17 mouse cellular contexts compared by ENCODE assay signal in genomic region chr10:121531541-121531940, GRCm38 (mm10). TPM values are rescaled to one million over a fixed set of nuclear protein-coding genes. Genes with fewer than 3 reads are reported as not detected.
DNase-seq lines count a peak whose midpoint lies in the region; ATAC-seq and TF ChIP-seq lines count a peak whose summit lies in the region.
"Had no signal": no experiment of that assay in that cellular context is flagged by ENCODE, and none has a peak within 500 bp of the region (broad histone marks: within the 10 kb centered on the region; RNA-seq: fewer than 3 reads in every experiment).

No protein-coding gene starts in this region.

- in situ Hi-C loops in CH12.LX (cut with MboI; ENCODE audit: low pct_ligation_motif_present, low pct_unique_long_range_greater_than_20kb, low sequenced_read_pairs), result no loop called here

- no peak overlapping the region for H3K27ac ChIP-seq in CH12.LX (ENCODE audit: insufficient read depth, low read depth)
- no peak overlapping the region for H3K27ac ChIP-seq in intestine, embryonic 16.5 days (ENCODE audit: low read length)
- H3K27ac ChIP-seq: forebrain, embryonic 12.5 days; hindbrain, embryonic 10.5 days; hindbrain, embryonic 14.5 days; intestine, embryonic 15.5 days had no signal

- 0 out of 2 replicates have a peak, but pooled peaks have one; percentile 12 for ATAC-seq in common myeloid progenitor, adult 5-6 weeks (replicated peaks; ENCODE audit: low read depth, poor library complexity, severe bottlenecking)
- ATAC-seq in megakaryocyte, adult 5-6 weeks (ENCODE audit: poor library complexity, severe bottlenecking), result peak; percentile 26
- ATAC-seq in intestine, embryonic 16.5 days, result no peak
- ATAC-seq: forebrain, embryonic 16.5 days; intestine, embryonic 15.5 days had no signal

- DNase-seq in CH12.LX (ENCODE audit: extremely low read depth), result peak; percentile 25
- DNase-seq in frontal cortex, adult 2 months (ENCODE audit: extremely low spot score in 1 of 2, low spot score in 1 of 2), result no peak
- no peak for DNase-seq in kidney, postnatal 25 days
- DNase-seq: adrenal gland, postnatal 10 days; cerebellum, adult 11 months; cerebellum, adult 8-10 months; cerebellum, postnatal 14 days; gastrocnemius, postnatal 14 days had no signal

- H3K4me2 ChIP-seq in CH12.LX (ENCODE audit: insufficient read depth, low read depth, poor library complexity, severe bottlenecking), result no peak overlapping the region
- no peak overlapping the region for H3K4me2 ChIP-seq in intestine, embryonic 16.5 days (ENCODE audit: low read depth, low read length)
- H3K4me2 ChIP-seq: forebrain, embryonic 12.5 days; heart, embryonic 12.5 days; hindbrain, embryonic 14.5 days; intestine, embryonic 15.5 days had no signal

- dilution Hi-C loops in CH12.LX (cut with MboI; ENCODE audit: extremely low pct_ligation_motif_present, extremely low pct_unique_long_range_greater_than_20kb, low sequenced_read_pairs), result no loop called here

- 79% methylated on average over 5 of the region's 5 CpGs for WGBS in intestine, embryonic 16.5 days

- TF ChIP-seq CTCF in CH12.LX (conservative IDR thresholded peaks at IDR 0.05 in 1 of 2, IDR thresholded peaks at IDR 0.05 in 1 of 2; ENCODE audit: low read depth in 2 of 2, low read length in 2 of 2), result no peak

- no peaks in the 10 kb centered on the region for H3K79me2 ChIP-seq in CH12.LX (replicated peaks; ENCODE audit: control insufficient read depth, extremely low read depth, insufficient read depth, poor library complexity, severe bottlenecking)

- no peak for TF ChIP-seq RAD21 in CH12.LX (IDR thresholded peaks at IDR 0.05; ENCODE audit: low read depth, low read length)

- H3K9me3 ChIP-seq in CH12.LX (replicated peaks; ENCODE audit: low read length), result peaks cover 17% of the 10 kb centered on the region
- no peaks in the 10 kb centered on the region; the same call in 1 of the 2 replicates for H3K9me3 ChIP-seq in intestine, embryonic 16.5 days (ENCODE audit: control insufficient read depth, low read length)
- H3K9me3 ChIP-seq: forebrain, embryonic 12.5 days; hindbrain, embryonic 10.5 days; intestine, embryonic 15.5 days had no signal

- H3K4me3 ChIP-seq in CH12.LX (replicated peaks in 1 of 3; ENCODE audit: low read depth in 2 of 3, low read length in 2 of 3, poor library complexity in 1 of 3), result no peak overlapping the region
- no peak overlapping the region for H3K4me3 ChIP-seq in intestine, embryonic 16.5 days (ENCODE audit: low read length)
- H3K4me3 ChIP-seq: forebrain, embryonic 12.5 days; heart, embryonic 12.5 days; hindbrain, embryonic 10.5 days; intestine, embryonic 15.5 days had no signal

- no peak for TF ChIP-seq EP300 in CH12.LX (IDR thresholded peaks at IDR 0.05; ENCODE audit: low read length)

- H3K36me3 ChIP-seq in CH12.LX (replicated peaks in 1 of 2; ENCODE audit: control insufficient read depth in 1 of 2, insufficient read depth in 1 of 2, low read length in 1 of 2), result no peaks in the 10 kb centered on the region
- no peaks in the 10 kb centered on the region for H3K36me3 ChIP-seq in intestine, embryonic 16.5 days (ENCODE audit: control insufficient read depth, insufficient read depth, low read length)
- H3K36me3 ChIP-seq: forebrain, embryonic 12.5 days; heart, embryonic 12.5 days; hindbrain, embryonic 10.5 days; intestine, embryonic 15.5 days had no signal

- H3K27me3 ChIP-seq in CH12.LX (replicated peaks), result no peaks in the 10 kb centered on the region
- no peaks in the 10 kb centered on the region for H3K27me3 ChIP-seq in intestine, embryonic 16.5 days (replicated peaks; ENCODE audit: control insufficient read depth, insufficient read depth, low read length)
- H3K27me3 ChIP-seq: intestine, embryonic 15.5 days had no signal

- no peak overlapping the region for H3K9ac ChIP-seq in CH12.LX (ENCODE audit: insufficient read depth, low read depth)
- no peak overlapping the region for H3K9ac ChIP-seq in intestine, embryonic 16.5 days (ENCODE audit: low read depth, low read length)
- H3K9ac ChIP-seq: forebrain, embryonic 12.5 days; heart, embryonic 12.5 days; hindbrain, embryonic 14.5 days; intestine, embryonic 15.5 days had no signal

- peaks cover 3 to 45% of the 10 kb centered on the region in 2 experiments; a peak in 2 of 4 replicates for H3K4me1 ChIP-seq in CH12.LX (ENCODE audit: control insufficient read depth in 1 of 2, insufficient read depth in 2 of 2)
- peaks cover 4% of the 10 kb centered on the region; the same call in 1 of the 2 replicates for H3K4me1 ChIP-seq in intestine, embryonic 16.5 days (ENCODE audit: control insufficient read depth, insufficient read depth, low read length)

- TF ChIP-seq POLR2A in CH12.LX (IDR thresholded peaks at IDR 0.05; ENCODE audit: low read depth, low read length), result no peak

TF ChIP-seq in CH12.LX, 34 proteins besides CTCF, POLR2A, EP300 and RAD21:
- TF ChIP-seq MAZ (IDR thresholded peaks at IDR 0.05; ENCODE audit: low read depth, low read length) (no peak), MAFK (IDR thresholded peaks at IDR 0.05; ENCODE audit: insufficient replicate concordance, low read length) (no peak), SIN3A (IDR thresholded peaks at IDR 0.05; ENCODE audit: low read length) (no peak), NRF1 (IDR thresholded peaks at IDR 0.05; ENCODE audit: low read depth, low read length) (no peak), POLR2AphosphoS2 (IDR thresholded peaks at IDR 0.05; ENCODE audit: low read depth, low read length) (no peak)

RNA-seq across cellular contexts. Expression of gene Tbk1, which starts 55.0 kb away (rescaled TPM):
- 29.5 and 32.4 TPM in 2 replicates for total RNA-seq in CH12.LX (2012; rRNA removed)
- 46.0 and 49.5 TPM in 2 replicates for total RNA-seq in CH12.LX (2014; rRNA removed)
- polyA plus RNA-seq in CH12.LX (2012; ENCODE audit: insufficient read length, low read depth), result 44.0 and 45.6 TPM in 2 replicates
- total RNA-seq in common myeloid progenitor, adult 5-6 weeks (2017), result 44.6 and 73.4 TPM in 2 replicates
- 41.2 and 43.3 TPM in 2 replicates for total RNA-seq in megakaryocyte, adult 5-6 weeks (2015)
- 91.2 and 91.3 TPM in 2 replicates for total RNA-seq in megakaryocyte, adult 5-6 weeks (2017)
- polyA plus RNA-seq in frontal cortex, adult 2 months (2012; rRNA removed), result 45.2 and 50.4 TPM in 2 replicates
- 36.8 and 38.2 TPM in 2 replicates for polyA plus RNA-seq in intestine, embryonic 16.5 days (2015; fragmentation: Nextera tagmentation; extraction: Ambion mirVana)

RNA-seq across cellular contexts. Expression of gene Rassf3, which starts 55.4 kb away (rescaled TPM):
- 5.7 and 7.3 TPM in 2 replicates for total RNA-seq in CH12.LX (2012; rRNA removed)
- total RNA-seq in CH12.LX (2014; rRNA removed), result 4.0 and 4.1 TPM in 2 replicates
- 9.0 and 9.9 TPM in 2 replicates for polyA plus RNA-seq in CH12.LX (2012; ENCODE audit: insufficient read length, low read depth)
- 17.6 and 20.8 TPM in 2 replicates for total RNA-seq in common myeloid progenitor, adult 5-6 weeks (2017)
- 65.7 and 65.8 TPM in 2 replicates for total RNA-seq in megakaryocyte, adult 5-6 weeks (2015)
- total RNA-seq in megakaryocyte, adult 5-6 weeks (2017), result 56.4 and 56.8 TPM in 2 replicates
- polyA plus RNA-seq in frontal cortex, adult 2 months (2012; rRNA removed), result 18.0 and 21.5 TPM in 2 replicates
- 15.7 and 22.2 TPM in 2 replicates for polyA plus RNA-seq in intestine, embryonic 16.5 days (2015; fragmentation: Nextera tagmentation; extraction: Ambion mirVana)
